Mouse (Mus musculus) heart, embryonic 13.5 days (tissue): ENCODE results near the gene Hdac9. TPM values are rescaled to one million over a fixed set of nuclear protein-coding genes. Genes with fewer than 3 reads are reported as not detected.
"Not testable (repeated sequence)": the region's sequence is repeated elsewhere in the genome, so short reads cannot be mapped to it uniquely, and the experiment has no call there.

Experiments used
- ATAC-seq: fragments of 200-750 bp; cut with Nextera tagmentation; 2 replicates; pipeline ENCODE4 v1.8.0; 2017; ENCODE audit warnings: moderate TSS enrichment; ENCODE audit not compliant: insufficient number of reproducible peaks, low FRiP score, low TSS enrichment; ENCODE audit errors: extremely low read depth
- H3K27ac ChIP-seq: fragments of 300-500 bp; sonication (generic); replicated peaks from 2 replicates; pipeline ENCODE4 v1.5.1; 2015; ENCODE audit warnings: moderate library complexity, mild to moderate bottlenecking, inconsistent platforms
- H3K27me3 ChIP-seq: fragments of 300-500 bp; sonication (generic); replicated peaks from 2 replicates; pipeline ENCODE4 v1.6.1; 2015; ENCODE audit warnings: mild to moderate bottlenecking, inconsistent platforms
- H3K36me3 ChIP-seq: fragments of 300-500 bp; sonication (generic); 2 replicates; pipeline ENCODE4 v1.6.1; 2015; ENCODE audit warnings: mild to moderate bottlenecking, inconsistent platforms
- H3K4me1 ChIP-seq: fragments of 300-500 bp; sonication (generic); 2 replicates; pipeline ENCODE4 v1.6.1; 2015; ENCODE audit warnings: inconsistent platforms
- H3K4me2 ChIP-seq: fragments of 300-500 bp; sonication (generic); 2 replicates; pipeline ENCODE4 v1.6.1; 2015; ENCODE audit warnings: inconsistent platforms, mild to moderate bottlenecking, moderate library complexity
- H3K4me3 ChIP-seq: fragments of 300-500 bp; sonication (generic); 2 replicates; pipeline ENCODE4 v1.5.1; 2015; ENCODE audit warnings: moderate library complexity, mild to moderate bottlenecking, inconsistent platforms
- H3K9ac ChIP-seq: fragments of 300-500 bp; sonication (generic); 2 replicates; pipeline ENCODE4 v1.6.1; 2015; ENCODE audit warnings: inconsistent platforms, mild to moderate bottlenecking, moderate library complexity
- H3K9me3 ChIP-seq: fragments of 300-500 bp; sonication (generic); 2 replicates; pipeline ENCODE4 v1.6.1; 2016; ENCODE audit warnings: inconsistent platforms
- WGBS: fragments of 180-500 bp; shearing (Covaris S2); methylation state at CpG from one replicate; pipeline ENCODE4 v1.1.7; 2015; ENCODE audit warnings: mixed read lengths; 5-methylcytosine and 5-hydroxymethylcytosine counted together
- polyA plus RNA-seq: library from polyadenylated mRNA; unstranded; fragments of >200 nt; fragmentation: Nextera tagmentation; extraction: Ambion mirVana; gene quantifications from 2 replicates; pipeline ENCODE4 v1.2.1, GENCODE M21; 2015

The Hdac9 gene
- polyA plus RNA-seq, 1 experiment from 2014 or later: 25.3 TPM

- no peaks in the 10 kb centered on the region for H3K36me3 ChIP-seq
- no peak overlapping the region for H3K4me3 ChIP-seq
- ATAC-seq: no peak
- 83% methylated on average over 5 of the region's 5 CpGs for WGBS
- no peak overlapping the region for H3K9ac ChIP-seq
- H3K9me3 ChIP-seq: no peaks in the 10 kb centered on the region
- H3K27ac ChIP-seq: no peak overlapping the region
- H3K27me3 ChIP-seq: no peaks in the 10 kb centered on the region
- H3K4me2 ChIP-seq: no peak overlapping the region
- H3K4me1 ChIP-seq: no peaks in the 10 kb centered on the region
Observed at GRCm38 (mm10) chr12:34052508-34052907, 864.4 kb downstream of the Hdac9 start.

- WGBS: 54% methylated on average over 3 of the region's 3 CpGs
- Histone ChIP-seq H3K27me3 (no peaks in the 10 kb centered on the region), H3K4me1 (no peaks in the 10 kb centered on the region), H3K9ac (no peak overlapping the region), H3K36me3 (no peaks in the 10 kb centered on the region), H3K4me3 (no peak overlapping the region), H3K9me3 (no peaks in the 10 kb centered on the region), H3K27ac (no peak overlapping the region), H3K4me2 (no peak overlapping the region)
- no peak for ATAC-seq
Observed at GRCm38 (mm10) chr12:34052036-34052435, 864.9 kb downstream of the Hdac9 start.

- no peaks in the 10 kb centered on the region for H3K36me3 ChIP-seq
- H3K27me3 ChIP-seq: no peaks in the 10 kb centered on the region
- H3K9me3 ChIP-seq: no peaks in the 10 kb centered on the region
- no peak for ATAC-seq
- H3K4me3 ChIP-seq: no peak overlapping the region
- no peak overlapping the region for H3K9ac ChIP-seq
- WGBS: 44% methylated on average over 7 of the region's 7 CpGs
- no peaks in the 10 kb centered on the region for H3K4me1 ChIP-seq
- no peak overlapping the region for H3K27ac ChIP-seq
- H3K4me2 ChIP-seq: no peak overlapping the region
Observed at GRCm38 (mm10) chr12:34051112-34051511, 865.8 kb downstream of the Hdac9 start.

GRCm38 (mm10) chr12:34040949-34041348 is 875.9 kb downstream of the Hdac9 start:
- ATAC-seq: no peak
- 65% methylated on average over 6 of the region's 6 CpGs for WGBS
- no peaks in the 10 kb centered on the region for H3K27me3 ChIP-seq
- H3K27ac ChIP-seq: no peak overlapping the region
- no peaks in the 10 kb centered on the region for H3K36me3 ChIP-seq
- H3K4me3 ChIP-seq: no peak overlapping the region
- no peak overlapping the region for H3K9ac ChIP-seq
- H3K4me2 ChIP-seq: no peak overlapping the region
- no peaks in the 10 kb centered on the region for H3K9me3 ChIP-seq
- no peaks in the 10 kb centered on the region for H3K4me1 ChIP-seq

- H3K9me3 ChIP-seq: no peaks in the 10 kb centered on the region
- H3K36me3 ChIP-seq: no peaks in the 10 kb centered on the region
- 70% methylated on average over 7 of the region's 7 CpGs for WGBS
- no peak overlapping the region for H3K9ac ChIP-seq
- ATAC-seq: no peak
- no peak overlapping the region for H3K27ac ChIP-seq
- H3K4me1 ChIP-seq: no peaks in the 10 kb centered on the region
- no peak overlapping the region for H3K4me3 ChIP-seq
- no peak overlapping the region for H3K4me2 ChIP-seq
- H3K27me3 ChIP-seq: no peaks in the 10 kb centered on the region
Observed at GRCm38 (mm10) chr12:34040061-34040460, 876.8 kb downstream of the Hdac9 start.

GRCm38 (mm10) chr12:34009796-34010195 is 907.1 kb downstream of the Hdac9 start:
- not testable (repeated sequence) for H3K27me3 ChIP-seq, H3K36me3 ChIP-seq, H3K4me2 ChIP-seq, H3K27ac ChIP-seq, H3K4me1 ChIP-seq, ATAC-seq, H3K9ac ChIP-seq, H3K9me3 ChIP-seq, H3K4me3 ChIP-seq
- 83% methylated on average over 1 of the region's 1 CpGs for WGBS

Other genes starting within 250 kb of the Hdac9 start
- gene Prps1l1, start 67.7 kb upstream of the Hdac9 start, polyA plus RNA-seq: not detected in 2 replicates
- gene Snx13, start 130.1 kb upstream of the Hdac9 start, polyA plus RNA-seq: 24.5 and 28.7 TPM in 2 replicates